Mouse (Mus musculus): ENCODE data around the gene Olfr531.

Gene Olfr531

GRCm38 (mm10) chr7:140402818-140403217, at the start of gene Olfr531:
Gene Olfr531, minus strand, starts transcription at chr7:140402918.
- DNase-seq: no peak

DNA sequence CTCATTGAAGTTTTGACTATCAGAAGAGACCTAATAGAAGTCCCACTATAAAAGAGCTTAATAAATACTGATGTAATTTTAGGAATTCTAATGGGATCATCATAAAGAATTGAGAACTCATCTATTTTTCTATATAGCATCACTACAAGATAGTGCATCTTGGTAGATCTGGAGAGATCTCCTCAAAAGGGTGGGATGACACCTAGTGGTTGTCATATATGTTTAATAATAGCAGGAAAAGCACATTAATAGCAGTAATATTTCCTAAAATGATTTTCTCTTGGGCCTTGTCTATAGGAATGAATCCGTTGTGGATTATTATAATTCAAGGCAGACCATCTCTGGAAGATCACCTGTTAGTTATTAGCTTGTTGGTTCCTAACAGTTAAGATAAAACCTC, 40.4 kb upstream of the Olfr531 start:
- no peak for DNase-seq

GRCm38 (mm10) chr7:140421539-140421938, 18.8 kb upstream of the Olfr531 start, which contains the start of gene Olfr532:
Gene Olfr532, minus strand, starts transcription at chr7:140421639.
- no peak for DNase-seq

- DNase-seq: no peak
Measured at GRCm38 (mm10) chr7:140376911-140377310, 25.8 kb downstream of the Olfr531 start.

GRCm38 (mm10) chr7:140376231-140376630, 26.5 kb downstream of the Olfr531 start, which contains the start of gene Olfr530:
Gene Olfr530, minus strand, starts transcription at chr7:140376331.
- DNase-seq: no peak

GRCm38 (mm10) chr7:140374300-140374699, 28.4 kb downstream of the Olfr531 start:
- no peak for DNase-seq

GRCm38 (mm10) chr7:140361571-140361970, 41.1 kb downstream of the Olfr531 start, which contains the start of gene Olfr60:
Gene Olfr60, minus strand, starts transcription at chr7:140361671.
- DNase-seq: no peak
